Mouse (Mus musculus) mature B cell (primary cell): ENCODE data around the gene Icam1.

Experiments
- in situ Hi-C: fragments of 300-500 bp; cut with MboI; formaldehyde crosslinking; loops from 2 replicates; pipeline ENCODE4 v1.14.3; 2019

Gene Icam1

DNA sequence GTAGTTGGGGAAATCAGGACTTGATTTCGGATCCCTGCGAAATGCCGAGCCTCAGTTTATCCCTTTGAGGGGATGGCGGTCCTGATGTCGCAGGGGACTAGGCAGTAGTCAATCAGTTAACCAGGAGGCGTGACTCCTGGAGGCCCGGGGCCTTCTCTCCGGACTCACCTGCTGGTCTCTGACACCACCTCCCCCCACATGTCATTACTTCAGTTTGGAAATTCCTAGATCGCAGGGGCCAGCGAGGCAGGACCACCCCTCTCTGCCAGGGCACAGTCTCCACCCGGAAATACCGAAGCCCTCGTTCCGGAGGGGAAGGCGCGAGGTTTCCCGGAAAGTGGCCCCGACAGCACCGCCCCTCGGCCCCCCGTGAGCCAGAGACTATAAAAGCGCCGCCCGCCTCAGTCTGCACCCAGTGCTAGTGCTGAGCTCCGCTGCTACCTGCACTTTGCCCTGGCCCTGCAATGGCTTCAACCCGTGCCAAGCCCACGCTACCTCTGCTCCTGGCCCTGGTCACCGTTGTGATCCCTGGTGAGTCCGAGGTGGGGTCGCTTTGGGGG is at the start of gene Icam1:
Gene Icam1 (plus strand): TSS at position 415 of the 560 bp plus-strand sequence.
- in situ Hi-C loops = loop anchor here (25.0 kb wide), 1 partner anchor 122 kb away; the partner anchor contains the start of genes Cdc37 and Tyk2

DNA sequence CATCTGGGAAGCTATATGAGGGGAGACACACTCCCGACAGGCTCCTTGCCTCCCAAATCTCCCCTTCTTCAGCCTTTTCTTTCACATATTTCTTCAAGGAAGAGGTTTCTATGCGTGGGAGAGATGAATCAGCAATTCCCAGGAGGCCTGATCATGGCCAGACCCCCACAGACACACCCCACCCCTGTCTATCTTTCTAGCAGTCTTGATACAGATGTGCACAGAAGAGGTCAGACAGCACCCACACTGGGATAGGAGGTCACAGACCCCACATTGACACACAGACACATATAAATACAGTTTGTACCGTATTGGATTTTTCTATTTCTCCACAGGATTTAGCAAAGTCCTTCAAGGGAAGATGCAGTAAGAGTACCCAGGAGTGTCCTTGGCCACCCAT is 49.8 kb upstream of the Icam1 start:
- in situ Hi-C loops = no loop called here

DNA sequence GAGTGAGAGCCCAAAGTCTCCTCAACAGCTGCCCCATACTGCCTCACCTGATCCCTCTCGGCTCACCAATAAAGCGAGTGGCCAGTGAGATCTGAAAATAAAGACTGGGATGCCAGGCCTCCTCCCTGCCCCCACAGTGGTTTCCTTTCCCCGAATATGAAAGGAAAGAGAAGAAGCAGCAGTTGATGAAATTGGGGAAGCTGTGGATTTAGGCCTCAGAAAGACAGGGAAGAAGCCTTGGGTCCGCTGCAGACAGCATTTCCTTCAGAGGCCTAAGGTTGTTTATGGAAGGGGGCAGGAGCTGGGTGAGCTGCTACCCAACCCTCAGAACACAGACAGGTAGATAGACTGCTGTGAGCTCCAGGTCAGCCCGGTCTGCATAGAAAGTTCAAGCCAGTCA is 49.0 kb upstream of the Icam1 start:
- in situ Hi-C loops = no loop called here

DNA sequence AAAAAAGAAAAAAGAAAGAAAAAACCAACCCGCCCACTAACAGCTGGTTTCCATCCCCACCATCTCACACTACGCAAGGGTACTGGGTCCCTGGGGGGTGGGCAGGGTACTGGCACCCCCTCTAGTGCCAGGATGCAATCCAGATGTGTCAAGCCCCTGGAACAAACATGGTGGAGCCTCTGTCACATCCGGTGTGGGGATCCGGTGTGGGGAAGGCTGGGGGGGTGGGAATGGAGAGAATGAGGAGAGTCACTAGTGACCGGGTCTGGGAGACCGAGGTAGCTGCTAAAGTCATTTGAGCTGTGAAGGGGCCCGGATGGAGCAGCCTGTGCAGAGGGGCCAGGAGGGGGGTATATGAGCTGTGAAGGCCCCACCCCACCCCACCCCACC is 44.0 kb upstream of the Icam1 start:
- in situ Hi-C loops = no loop called here

DNA sequence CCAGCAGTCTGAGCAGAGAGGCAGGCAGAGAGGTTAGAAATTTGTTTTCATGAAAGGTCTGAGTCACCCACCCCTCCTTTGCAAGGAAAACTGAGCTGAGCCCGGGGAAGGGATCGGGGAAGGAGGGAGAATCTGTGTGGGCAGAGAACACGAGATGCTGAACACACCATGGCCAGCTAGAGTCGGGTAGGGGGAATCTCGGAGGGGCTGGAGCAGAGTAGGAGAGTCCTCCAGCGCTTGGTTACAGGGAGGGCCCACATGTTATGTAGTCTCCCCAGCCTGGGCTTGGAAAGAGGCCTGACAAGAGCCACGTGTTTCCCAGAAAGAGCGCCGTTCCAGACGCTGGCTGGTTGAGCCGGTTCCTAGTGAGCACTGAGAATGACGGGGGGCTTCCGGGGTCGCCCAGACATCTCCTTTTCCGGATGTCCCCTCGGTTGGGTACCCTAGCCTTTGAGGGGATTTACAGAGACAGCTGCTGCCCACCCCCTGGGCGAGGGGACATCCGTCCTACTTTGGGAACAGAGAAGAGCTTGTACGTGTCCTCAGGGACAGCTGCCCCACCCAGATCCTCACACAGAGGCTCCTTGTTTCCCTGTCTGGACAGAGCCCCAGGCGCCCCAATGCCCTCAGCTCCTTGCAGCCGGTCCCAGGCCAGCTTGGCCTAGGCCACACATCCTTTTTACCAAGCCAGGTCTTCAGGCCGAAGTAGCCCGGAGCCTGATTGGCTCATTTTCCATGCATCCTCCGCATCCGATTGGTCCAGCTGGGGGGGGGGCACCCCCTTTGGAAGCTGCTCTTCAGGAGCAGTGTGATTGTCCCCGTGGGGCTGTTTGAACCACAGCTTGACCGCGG is 43.4 kb upstream of the Icam1 start:
- in situ Hi-C loops = no loop called here

DNA sequence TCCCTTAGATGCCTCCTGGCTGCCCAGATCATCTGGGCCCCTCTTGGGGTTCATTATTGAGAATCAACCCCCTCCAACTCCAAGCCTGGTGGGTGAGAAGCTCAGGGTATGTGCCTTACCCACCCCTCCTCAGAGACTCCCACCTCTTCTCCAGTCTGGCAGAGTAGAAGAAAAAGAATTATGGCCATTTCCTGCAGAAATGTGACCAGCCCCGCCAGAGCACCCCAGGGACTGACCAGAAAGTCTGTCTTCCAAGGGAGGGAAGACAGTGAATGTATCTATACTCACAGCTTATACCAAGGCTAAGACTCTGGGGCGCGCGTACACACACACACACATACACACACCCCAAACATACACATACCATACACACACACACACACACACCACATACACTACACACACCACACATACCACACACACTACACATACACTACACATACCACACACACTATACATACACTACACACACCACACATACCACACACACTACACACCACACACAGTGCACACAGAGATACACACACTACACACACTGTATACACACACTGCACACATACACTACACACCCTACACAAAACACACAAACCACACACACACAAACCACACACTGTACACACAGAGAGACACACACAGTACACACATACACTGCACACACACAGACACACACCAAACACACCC is 42.6 kb upstream of the Icam1 start:
- in situ Hi-C loops = no loop called here

DNA sequence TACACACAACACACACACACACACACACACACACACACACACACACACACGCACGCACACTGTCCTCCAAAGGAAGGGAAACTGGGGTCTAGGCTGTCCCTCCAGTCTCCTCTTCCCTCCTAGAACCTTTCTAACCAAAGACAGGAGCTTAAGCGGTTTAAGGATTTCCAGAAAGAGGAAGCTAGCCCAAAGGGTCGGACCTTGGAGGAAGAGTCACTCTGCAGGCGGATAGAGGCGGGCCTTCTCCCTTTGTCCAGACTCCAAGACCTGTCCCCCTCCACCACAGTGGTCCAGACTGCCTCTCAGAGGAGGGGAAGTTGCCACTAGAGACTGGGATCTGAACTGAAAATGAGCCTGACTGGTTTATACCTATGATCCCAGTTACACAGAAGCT is 42.1 kb upstream of the Icam1 start:
- in situ Hi-C loops = no loop called here

DNA sequence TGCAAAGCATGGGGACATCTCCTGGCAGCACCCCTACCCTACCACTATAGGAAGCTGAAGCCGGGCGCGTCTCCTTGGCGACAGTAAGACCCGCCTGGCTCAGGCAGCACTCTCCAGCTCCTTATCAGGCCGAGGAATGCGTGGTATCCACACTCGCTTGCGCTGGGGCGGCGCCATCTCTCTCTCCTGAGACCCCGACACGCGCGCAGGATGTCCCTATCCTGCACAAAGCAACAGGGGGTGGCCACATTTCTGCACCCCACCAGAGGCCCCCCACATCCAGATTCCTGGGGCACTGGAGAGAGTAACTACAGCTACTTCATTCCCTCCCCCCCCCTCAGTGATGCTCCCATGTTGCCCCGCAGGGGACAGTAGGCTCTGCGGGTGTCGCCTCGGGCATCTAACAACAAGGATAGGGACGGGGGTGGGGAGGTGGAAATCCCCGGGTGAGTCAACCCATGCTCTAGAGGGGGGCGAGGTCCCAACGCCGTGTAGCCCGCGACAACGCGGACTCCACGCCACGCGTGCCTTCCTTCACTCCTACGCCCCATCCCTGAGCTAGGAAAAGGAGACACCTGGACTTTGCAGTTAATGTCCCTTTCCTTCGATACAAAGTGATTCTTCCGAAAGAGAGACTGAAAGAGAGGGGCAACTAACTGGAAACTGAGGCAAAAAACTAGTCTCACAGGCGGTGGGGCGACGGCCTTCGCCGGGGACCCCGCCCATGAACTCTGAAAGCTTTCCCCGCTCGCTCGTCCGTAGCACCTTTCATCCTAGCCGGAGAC is 40.2 kb upstream of the Icam1 start:
- in situ Hi-C loops = no loop called here

DNA sequence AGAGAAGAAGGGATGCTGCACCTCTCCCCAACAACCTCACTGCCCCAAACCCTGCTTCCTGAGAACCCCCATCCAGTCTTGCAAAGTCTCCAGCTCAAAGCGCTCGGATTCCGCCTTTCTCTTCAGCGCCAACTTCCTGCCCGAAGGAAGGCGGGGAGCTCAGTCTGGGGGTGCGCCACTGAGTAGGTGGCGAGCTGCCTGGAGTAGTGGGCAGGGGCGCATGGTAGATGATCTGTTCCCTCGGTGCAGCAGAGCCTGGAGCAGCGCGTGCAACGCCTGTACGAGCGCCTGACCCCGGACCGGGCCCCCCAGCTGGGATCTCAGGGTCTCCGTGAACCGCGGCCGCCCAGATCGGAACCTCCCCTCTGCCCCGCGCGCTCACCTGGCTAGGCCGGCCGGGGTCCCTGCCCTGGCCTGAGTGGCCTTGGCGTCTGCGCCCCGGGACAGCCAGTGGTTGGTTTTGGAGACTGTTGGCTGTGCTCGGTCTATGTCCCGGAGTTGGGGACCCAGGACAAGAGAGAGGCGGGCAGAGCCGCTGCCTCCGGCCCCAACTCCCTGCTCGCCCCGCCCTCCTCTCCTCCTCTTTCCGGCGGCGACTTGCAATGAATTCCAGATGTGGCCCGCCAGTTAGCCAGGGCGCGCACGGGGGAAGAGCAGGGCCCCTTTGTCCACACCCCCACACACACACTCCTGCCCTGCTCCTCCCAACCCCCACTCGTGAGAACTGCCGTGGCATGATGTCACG is 39.4 kb upstream of the Icam1 start, which contains the start of gene S1pr2:
Gene S1pr2 (minus strand): TSS at position 566 of the 745 bp plus-strand sequence.
- in situ Hi-C loops = no loop called here

DNA sequence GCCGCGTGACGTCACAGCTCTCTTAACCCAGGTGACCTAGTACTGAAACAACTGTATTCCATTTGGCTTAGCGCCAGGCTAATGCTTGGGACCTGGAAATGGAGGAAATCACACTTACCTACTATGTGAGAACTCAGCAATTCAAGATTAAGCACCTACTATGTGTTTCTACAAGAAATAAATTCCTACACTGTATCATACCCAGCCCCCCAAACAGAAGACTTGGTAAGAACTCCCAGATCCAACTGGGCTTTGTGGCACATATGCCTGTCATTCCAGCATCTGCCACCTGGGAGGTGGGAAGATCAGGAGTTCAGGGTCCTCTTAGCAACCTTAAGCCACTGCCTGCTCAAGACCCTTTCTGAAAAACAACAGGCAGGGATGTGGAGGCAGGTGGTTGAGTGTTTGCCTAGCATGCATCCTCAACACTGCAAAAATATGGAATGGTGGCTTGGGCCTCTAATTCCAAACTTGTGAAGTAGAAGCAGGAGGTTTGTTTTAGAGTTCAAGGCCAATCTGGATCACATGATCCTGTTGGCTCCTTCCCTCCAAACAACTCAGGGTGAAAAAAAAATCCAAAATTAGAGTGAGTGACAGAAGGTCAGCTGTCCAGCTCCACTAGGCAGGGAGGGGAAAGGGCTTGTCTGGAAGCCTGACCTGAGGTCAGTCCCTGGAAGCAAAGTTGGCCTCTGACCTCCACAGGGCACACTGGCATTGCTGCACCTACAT is 38.7 kb upstream of the Icam1 start:
- in situ Hi-C loops = no loop called here

DNA sequence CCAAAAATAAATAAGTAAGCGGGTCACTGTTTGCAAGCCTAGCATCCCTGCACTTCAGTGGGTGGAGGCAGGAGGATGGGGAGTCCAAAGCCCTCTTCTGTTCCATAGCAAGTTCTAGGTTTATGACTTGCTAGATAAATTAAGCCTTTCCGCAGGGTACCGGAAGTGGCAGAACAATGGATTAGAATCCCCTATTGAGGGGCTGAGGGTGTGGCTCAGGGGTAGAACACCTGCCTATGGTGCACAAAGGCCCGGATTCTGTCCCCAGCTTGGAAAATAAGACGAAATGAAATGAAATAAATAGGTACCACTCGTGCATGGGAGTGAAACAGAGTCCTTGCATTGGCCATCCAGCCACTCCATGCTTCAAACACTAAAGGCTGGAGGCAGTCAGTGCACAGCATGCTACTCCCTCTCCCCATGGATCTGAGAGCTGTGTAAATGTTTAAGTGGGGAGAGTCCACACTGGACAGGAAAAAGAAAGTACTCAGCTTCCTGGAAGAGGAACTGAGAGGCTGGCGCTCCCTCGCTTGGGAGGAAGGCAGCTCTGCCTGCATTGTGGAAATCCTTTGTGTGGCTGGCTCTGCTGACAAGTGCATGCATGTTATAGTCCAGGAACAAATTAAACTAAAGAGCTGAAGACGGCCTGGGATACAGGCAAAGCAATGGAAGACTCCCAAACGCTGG is 37.2 kb upstream of the Icam1 start:
- in situ Hi-C loops = no loop called here

DNA sequence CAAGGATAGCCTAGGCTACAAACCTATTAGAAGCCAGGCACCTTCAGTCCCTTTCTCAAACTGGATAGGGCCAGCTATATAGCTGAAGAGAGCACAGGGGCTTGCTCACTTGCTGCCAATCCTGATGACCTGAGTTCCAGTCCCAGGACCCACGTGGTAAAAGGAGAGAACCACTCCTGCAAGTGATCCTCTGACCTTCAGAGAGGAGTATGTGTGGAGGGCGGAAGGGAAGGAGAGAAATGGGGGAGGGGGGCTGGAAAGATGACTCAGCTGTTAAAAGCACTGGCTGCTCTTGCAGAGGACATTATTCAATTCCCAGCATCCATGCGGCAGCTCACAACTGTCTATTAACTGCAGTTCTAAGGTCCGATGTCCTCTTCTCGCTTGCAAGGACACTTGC is 36.6 kb upstream of the Icam1 start:
- in situ Hi-C loops = no loop called here

DNA sequence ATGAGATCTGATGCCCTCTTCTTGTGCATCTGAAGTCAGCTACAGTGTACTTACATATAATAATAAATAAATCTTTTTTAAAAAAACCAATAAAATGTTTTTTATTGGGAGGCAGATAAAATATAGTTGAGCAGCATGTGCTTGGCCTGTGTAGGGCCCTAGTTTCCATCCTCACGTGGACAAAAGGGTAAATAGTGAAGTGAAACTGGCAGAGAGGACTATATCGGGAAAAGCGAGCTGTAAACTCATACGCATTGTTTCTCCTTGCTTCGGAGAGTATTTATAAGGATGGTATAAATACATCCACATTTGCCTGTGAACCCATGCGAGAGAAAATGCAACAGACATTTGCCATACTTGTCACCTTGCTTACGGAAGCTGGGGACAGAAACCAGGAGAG is 36.0 kb upstream of the Icam1 start:
- in situ Hi-C loops = no loop called here

DNA sequence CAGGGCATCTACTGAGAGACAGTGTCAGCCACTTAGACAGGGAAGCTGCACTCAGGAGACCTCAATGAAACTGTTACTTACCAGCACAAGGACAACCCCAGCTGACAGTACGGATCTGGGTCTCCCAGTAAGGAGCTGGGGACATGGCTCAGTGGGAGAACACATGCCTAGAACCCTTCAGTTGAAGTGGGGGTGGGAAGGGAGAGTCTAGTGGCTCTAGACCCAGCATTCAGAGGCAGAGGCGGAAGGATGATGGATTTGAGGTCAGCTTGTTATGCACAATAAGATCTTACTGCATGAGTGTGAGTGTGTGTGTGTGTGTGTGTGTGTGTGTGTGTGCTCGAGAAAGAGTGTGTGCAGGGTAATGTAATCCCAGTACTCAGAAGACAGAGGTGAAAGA is 33.6 kb upstream of the Icam1 start:
- in situ Hi-C loops = no loop called here

DNA sequence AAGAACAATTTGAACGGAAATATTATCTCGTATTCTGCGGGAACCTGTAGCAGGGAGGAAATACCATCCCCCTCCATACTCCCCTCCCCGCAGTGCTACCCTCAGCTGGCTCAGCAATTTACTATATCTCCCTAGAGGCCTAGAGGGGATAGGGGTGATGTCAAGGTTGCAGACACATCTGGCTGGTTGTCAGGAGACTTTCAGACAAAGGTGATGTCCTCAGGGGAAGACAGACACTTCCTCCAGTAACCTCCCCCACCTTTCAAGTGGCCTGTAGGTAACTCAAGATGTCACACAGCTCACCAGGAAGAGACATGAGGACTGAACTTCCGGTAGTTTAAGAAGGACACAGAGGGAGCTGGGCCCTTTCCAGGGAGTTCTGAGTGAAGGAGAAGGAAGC is 32.6 kb upstream of the Icam1 start:
- in situ Hi-C loops = no loop called here

DNA sequence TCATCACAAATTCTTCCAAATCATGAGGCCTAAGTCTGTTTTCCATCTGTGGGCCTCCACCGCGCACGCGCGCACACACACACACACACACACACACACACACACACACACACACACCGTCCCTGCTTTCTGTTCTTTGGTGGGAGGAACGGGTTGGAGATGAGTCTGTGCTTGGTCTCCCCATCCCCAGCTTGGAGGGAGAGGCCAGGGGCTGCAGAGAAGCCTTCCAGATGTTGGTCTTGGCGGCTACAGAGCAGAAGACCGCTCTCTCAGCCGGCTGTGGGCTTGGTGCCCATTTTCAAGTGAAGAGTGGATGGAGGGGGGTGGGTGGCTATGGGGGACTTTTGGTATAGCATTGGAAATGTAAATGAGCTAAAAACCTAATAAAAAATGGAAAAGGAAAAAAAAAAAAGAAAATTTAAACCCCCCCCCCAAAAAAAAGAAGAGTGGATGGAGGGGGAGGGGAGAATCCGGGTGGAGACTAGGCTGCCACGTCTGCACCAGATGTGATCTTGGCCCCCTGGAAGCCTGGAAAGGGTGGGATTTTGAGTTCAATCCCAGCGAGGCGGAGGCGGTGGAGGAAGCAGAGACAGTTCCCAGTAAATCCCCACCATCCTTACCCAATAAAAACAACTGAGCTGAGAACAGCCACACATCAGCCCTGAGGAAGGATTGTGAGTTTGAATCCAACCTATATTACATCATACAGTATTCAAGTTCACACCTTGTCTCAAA is 28.7 kb upstream of the Icam1 start:
- in situ Hi-C loops = no loop called here

DNA sequence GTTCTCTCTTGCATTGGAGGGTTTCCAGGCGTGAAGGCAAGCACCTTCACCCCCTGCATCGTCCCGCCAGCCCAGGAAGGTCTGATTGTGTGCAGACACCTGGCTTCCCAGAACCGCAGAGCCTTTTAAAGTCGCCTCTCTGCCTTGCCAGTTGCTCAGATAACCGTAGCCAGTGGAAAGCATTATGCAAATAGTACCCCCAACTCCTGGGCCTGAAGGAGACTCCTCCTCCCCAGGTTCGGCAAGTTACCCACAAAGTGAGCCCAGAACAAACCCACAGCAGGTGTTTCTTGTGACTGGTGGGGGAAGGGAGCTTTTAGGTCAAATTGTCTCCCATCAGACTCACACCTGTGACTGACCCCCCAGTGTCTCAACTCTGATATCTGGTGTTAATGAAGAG is 27.8 kb upstream of the Icam1 start:
- in situ Hi-C loops = no loop called here

DNA sequence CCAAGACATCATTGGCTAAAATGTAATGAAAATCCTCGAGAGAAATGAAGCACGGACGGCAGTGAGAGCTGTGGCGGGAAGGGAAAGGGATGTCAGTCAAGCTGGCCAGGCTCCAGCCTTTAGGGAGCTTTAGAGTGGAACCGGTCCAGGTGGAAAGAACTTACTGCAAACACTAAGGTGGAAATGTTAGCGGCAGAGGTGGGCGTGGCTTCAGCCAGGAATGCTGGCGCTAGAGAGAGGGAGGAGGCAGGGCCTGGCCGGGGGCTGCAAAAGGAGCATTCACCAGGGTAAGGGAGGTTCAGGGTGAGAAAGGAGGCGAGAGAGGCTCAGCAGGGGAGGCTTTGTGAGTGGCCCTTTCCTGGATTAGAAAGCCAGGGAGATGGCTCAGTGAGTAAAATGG is 24.9 kb upstream of the Icam1 start:
- in situ Hi-C loops = no loop called here

DNA sequence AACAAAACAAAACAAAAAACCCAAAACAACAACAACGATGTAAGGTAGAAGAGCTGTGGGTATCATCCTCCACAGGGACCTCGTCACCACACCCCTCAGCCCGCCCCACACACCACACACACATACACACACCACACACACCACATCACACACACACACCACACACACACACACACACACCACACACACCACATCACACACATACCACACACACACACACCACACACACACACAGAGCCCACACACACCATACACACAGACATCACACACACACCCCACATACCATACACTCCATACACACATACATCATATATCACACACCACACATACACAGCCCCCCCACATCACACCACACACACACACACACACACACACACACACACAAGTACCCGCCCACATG is 24.2 kb upstream of the Icam1 start:
- in situ Hi-C loops = no loop called here
